Mouse (Mus musculus): ENCODE measurements at regions not wholly inside any gene's neighbourhood (a gene's known extent, or its start where the extent isn't known, plus 50 kb on each side); places are given as distances from the start of the nearest gene placed in this dataset.

- Histone ChIP-seq H3K9ac (no peak overlapping the region), H3K27me3 (no peaks in the 10 kb centered on the region), H3K9me3 (no peaks in the 10 kb centered on the region), H3K4me1 (peaks cover 22% of the 10 kb centered on the region), H3K27ac (no peak overlapping the region), H3K36me3 (no peaks in the 10 kb centered on the region), H3K4me3 (no peak overlapping the region), H3K4me2 (no peak overlapping the region)
- 46% methylated on average over 3 of the region's 3 CpGs for WGBS
- no peak for ATAC-seq (ENCODE audit: insufficient number of reproducible peaks, low FRiP score, low TSS enrichment, low read depth)
Measured at GRCm38 (mm10) chr11:79843021-79843420, 119.2 kb downstream of the Utp6 start.

- H3K36me3 ChIP-seq = no peaks in the 10 kb centered on the region
- WGBS = 64% methylated on average over 6 of the region's 6 CpGs
- no peak overlapping the region for H3K4me2 ChIP-seq
- no peaks in the 10 kb centered on the region for H3K9me3 ChIP-seq
- H3K4me1 ChIP-seq = peaks cover 30% of the 10 kb centered on the region
- H3K4me3 ChIP-seq = no peak overlapping the region
- no peaks in the 10 kb centered on the region for H3K27me3 ChIP-seq
- no peak for ATAC-seq (ENCODE audit: insufficient number of reproducible peaks, low FRiP score, low TSS enrichment, low read depth)
- no peak overlapping the region for H3K9ac ChIP-seq
- no peak overlapping the region for H3K27ac ChIP-seq
Measured at GRCm38 (mm10) chr11:79839973-79840372, 122.2 kb downstream of the Utp6 start.

- no peak overlapping the region for H3K4me2 ChIP-seq
- no peaks in the 10 kb centered on the region for H3K36me3 ChIP-seq
- WGBS = 53% methylated on average over 4 of the region's 4 CpGs
- no peak for ATAC-seq (ENCODE audit: insufficient number of reproducible peaks, low FRiP score, low TSS enrichment, low read depth)
- no peak overlapping the region for H3K4me3 ChIP-seq
- H3K27me3 ChIP-seq = no peaks in the 10 kb centered on the region
- H3K27ac ChIP-seq = no peak overlapping the region
- peaks cover 27% of the 10 kb centered on the region for H3K4me1 ChIP-seq
- no peaks in the 10 kb centered on the region for H3K9me3 ChIP-seq
- H3K9ac ChIP-seq = no peak overlapping the region
Measured at GRCm38 (mm10) chr11:79838051-79838450, 124.1 kb downstream of the Utp6 start.

GRCm38 (mm10) chr11:79837076-79837990 lies 124.9 kb downstream of the Utp6 start:
- no peaks in the 10 kb centered on the region for H3K36me3 ChIP-seq
- H3K9ac ChIP-seq = no peak overlapping the region
- H3K4me2 ChIP-seq = no peak overlapping the region
- no peak overlapping the region for H3K4me3 ChIP-seq
- peaks cover 29% of the 10 kb centered on the region for H3K4me1 ChIP-seq
- no peak; the same call in 1 of the 2 replicates for ATAC-seq (ENCODE audit: insufficient number of reproducible peaks, low FRiP score, low TSS enrichment, low read depth)
- H3K9me3 ChIP-seq = no peaks in the 10 kb centered on the region
- no peak overlapping the region for H3K27ac ChIP-seq
- no peaks in the 10 kb centered on the region for H3K27me3 ChIP-seq
- 46% methylated on average over 6 of the region's 6 CpGs for WGBS

GRCm38 (mm10) chr11:79835873-79836272 lies 126.3 kb downstream of the Utp6 start:
- no peak overlapping the region for H3K4me2 ChIP-seq
- no peak for ATAC-seq (ENCODE audit: insufficient number of reproducible peaks, low FRiP score, low TSS enrichment, low read depth)
- no peaks in the 10 kb centered on the region for H3K9me3 ChIP-seq
- H3K36me3 ChIP-seq = no peaks in the 10 kb centered on the region
- peaks cover 30% of the 10 kb centered on the region for H3K4me1 ChIP-seq
- WGBS = 81% methylated on average over 7 of the region's 7 CpGs
- H3K27ac ChIP-seq = no peak overlapping the region
- no peak overlapping the region for H3K9ac ChIP-seq
- no peak overlapping the region for H3K4me3 ChIP-seq
- no peaks in the 10 kb centered on the region for H3K27me3 ChIP-seq

- ATAC-seq (ENCODE audit: insufficient number of reproducible peaks, low FRiP score, low TSS enrichment, low read depth) = no peak
- Histone ChIP-seq H3K4me2 (no peak overlapping the region), H3K27me3 (no peaks in the 10 kb centered on the region), H3K9me3 (no peaks in the 10 kb centered on the region), H3K4me1 (peaks cover 19% of the 10 kb centered on the region), H3K36me3 (no peaks in the 10 kb centered on the region), H3K9ac (no peak overlapping the region), H3K27ac (no peak overlapping the region), H3K4me3 (no peak overlapping the region)
- WGBS = 48% methylated on average over 2 of the region's 2 CpGs
Measured at GRCm38 (mm10) chr11:79833817-79834216, 128.4 kb downstream of the Utp6 start.

- H3K9ac ChIP-seq = no peak overlapping the region
- H3K27ac ChIP-seq = peak overlapping the region; percentile 0; the same call in 1 of the 2 replicates
- WGBS = 85% methylated on average over 11 of the region's 11 CpGs
- ATAC-seq (ENCODE audit: insufficient number of reproducible peaks, low FRiP score, low TSS enrichment, low read depth) = no peak
- H3K4me3 ChIP-seq = no peak overlapping the region
- H3K27me3 ChIP-seq = no peaks in the 10 kb centered on the region
- no peak overlapping the region for H3K4me2 ChIP-seq
- peaks cover 9% of the 10 kb centered on the region for H3K4me1 ChIP-seq
- no peaks in the 10 kb centered on the region for H3K36me3 ChIP-seq
- no peaks in the 10 kb centered on the region for H3K9me3 ChIP-seq
Measured at GRCm38 (mm10) chr11:79831591-79832320, 130.4 kb downstream of the Utp6 start.

- Histone ChIP-seq H3K4me3 (no peak overlapping the region), H3K27me3 (no peaks in the 10 kb centered on the region), H3K9ac (no peak overlapping the region), H3K36me3 (no peaks in the 10 kb centered on the region), H3K27ac (no peak overlapping the region), H3K4me2 (no peak overlapping the region), H3K9me3 (no peaks in the 10 kb centered on the region), H3K4me1 (peaks cover 9% of the 10 kb centered on the region)
- ATAC-seq (ENCODE audit: insufficient number of reproducible peaks, low FRiP score, low TSS enrichment, low read depth) = no peak
- WGBS = 61% methylated on average over 5 of the region's 5 CpGs
Measured at GRCm38 (mm10) chr11:79830567-79831055, 131.6 kb downstream of the Utp6 start.

GRCm38 (mm10) chr11:79827034-79827433 lies 135.2 kb downstream of the Utp6 start:
- Histone ChIP-seq H3K4me1 (peaks cover 10% of the 10 kb centered on the region), H3K27ac (no peak overlapping the region), H3K27me3 (no peaks in the 10 kb centered on the region), H3K4me2 (no peak overlapping the region), H3K9ac (no peak overlapping the region), H3K36me3 (no peaks in the 10 kb centered on the region), H3K9me3 (no peaks in the 10 kb centered on the region), H3K4me3 (no peak overlapping the region)
- no peak for ATAC-seq (ENCODE audit: insufficient number of reproducible peaks, low FRiP score, low TSS enrichment, low read depth)
- WGBS = 82% methylated on average over 3 of the region's 3 CpGs

GRCm38 (mm10) chr11:79825881-79826280 lies 136.3 kb downstream of the Utp6 start:
- no peak overlapping the region for H3K4me3 ChIP-seq
- H3K9me3 ChIP-seq = no peaks in the 10 kb centered on the region
- H3K27ac ChIP-seq = no peak overlapping the region
- H3K9ac ChIP-seq = no peak overlapping the region
- no peak for ATAC-seq (ENCODE audit: insufficient number of reproducible peaks, low FRiP score, low TSS enrichment, low read depth)
- no peaks in the 10 kb centered on the region for H3K27me3 ChIP-seq
- no peaks in the 10 kb centered on the region for H3K36me3 ChIP-seq
- H3K4me1 ChIP-seq = 0 out of 2 replicates have a peak, but pooled peaks cover 5% of the 10 kb centered on the region
- 70% methylated on average over 4 of the region's 4 CpGs for WGBS
- H3K4me2 ChIP-seq = no peak overlapping the region

- H3K4me2 ChIP-seq = no peak overlapping the region
- no peak overlapping the region for H3K4me3 ChIP-seq
- H3K27ac ChIP-seq = no peak overlapping the region
- 0 out of 2 replicates have a peak, but pooled peaks cover 5% of the 10 kb centered on the region for H3K4me1 ChIP-seq
- ATAC-seq (ENCODE audit: insufficient number of reproducible peaks, low FRiP score, low TSS enrichment, low read depth) = no peak
- H3K9ac ChIP-seq = no peak overlapping the region
- H3K36me3 ChIP-seq = no peaks in the 10 kb centered on the region
- no peaks in the 10 kb centered on the region for H3K9me3 ChIP-seq
- no peaks in the 10 kb centered on the region for H3K27me3 ChIP-seq
- 67% methylated on average over 11 of the region's 11 CpGs for WGBS
Measured at GRCm38 (mm10) chr11:79823631-79824310, 138.4 kb downstream of the Utp6 start.
